Mouse (Mus musculus) bone marrow, adult 2 months (tissue): ENCODE measurements at regions not wholly inside any gene's neighbourhood (a gene's known extent, or its start where the extent isn't known, plus 50 kb on each side); places are given as distances from the start of the nearest gene placed in this dataset.

ENCODE experiments used
- CTCF ChIP-seq: fragments of 200-500 bp; IDR thresholded peaks from 2 replicates; pipeline ENCODE4 v1.5.1; 2011; ENCODE audit warnings: low read length, control low read depth; ENCODE audit not compliant: control insufficient read depth, insufficient read depth
- POLR2A ChIP-seq: fragments of 200-500 bp; IDR thresholded peaks from 2 replicates; pipeline ENCODE4 v1.6.1; 2011; ENCODE audit warnings: low read depth, mild to moderate bottlenecking, control low read depth, low read length, borderline replicate concordance; ENCODE audit not compliant: control insufficient read depth

DNA sequence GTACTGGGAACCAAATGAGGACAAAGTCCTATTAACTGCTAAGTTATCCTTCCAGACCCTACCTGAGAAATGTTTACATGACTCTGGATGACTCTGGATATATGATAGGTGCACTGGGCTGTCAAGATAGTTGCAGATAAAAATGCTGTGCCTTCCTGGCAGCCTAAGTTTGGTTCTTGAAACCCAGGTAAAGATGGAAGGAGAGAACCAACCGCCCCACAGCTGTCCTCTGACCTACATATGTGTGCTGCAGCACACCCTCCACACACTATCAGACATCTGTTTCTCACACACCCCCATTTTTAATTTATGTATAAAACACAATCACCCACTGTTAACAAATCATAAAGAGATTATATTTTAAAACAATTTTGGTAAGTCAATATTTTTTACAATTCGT is 533.4 kb upstream of the Nrp1 start:
- no peak for TF ChIP-seq CTCF
- TF ChIP-seq POLR2A, result no peak
